Mouse (Mus musculus) cerebellum, adult 9-11 months (tissue): ENCODE measurements around the gene Pcgf5.

Experiments used
- DNase-seq: peaks from one replicate; pipeline ENCODE4 v3.0.0; 2022

Gene Pcgf5

DNA sequence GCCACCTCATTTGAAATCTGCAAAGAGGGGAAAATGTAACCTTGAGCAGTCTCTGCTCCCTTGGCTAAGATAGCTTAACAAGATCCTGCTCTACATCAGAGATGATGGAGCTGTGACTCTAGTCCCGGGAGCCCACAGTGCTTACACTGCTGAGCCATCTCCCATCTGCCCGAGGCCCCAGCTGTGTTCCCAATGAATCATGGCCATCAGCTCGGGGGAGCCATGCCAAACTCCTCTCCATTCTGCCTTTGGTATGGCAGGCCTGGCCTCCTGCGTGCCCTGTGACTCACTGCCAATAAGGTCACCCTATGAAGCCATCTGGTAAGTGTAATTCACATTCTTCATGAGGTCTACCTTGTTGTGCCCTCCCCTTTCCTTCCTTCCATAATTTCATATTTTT is 149.0 kb downstream of the Pcgf5 start:
- peak; percentile 63 for DNase-seq

- peak; percentile 34 for DNase-seq
These were observed 149.6 kb downstream of the Pcgf5 start for GRCm38 (mm10) chr19:36497744-36498143.

- no peak for DNase-seq
These were observed 156.6 kb downstream of the Pcgf5 start for GRCm38 (mm10) chr19:36504716-36505115.
